Mouse (Mus musculus): ENCODE measurements around the gene Gm20388. TPM values are rescaled to one million over a fixed set of nuclear protein-coding genes. Genes with fewer than 3 reads are reported as not detected.

Gm20388 gene
- polyA plus RNA-seq, 1 experiment: 18.7 TPM

- TF ChIP-seq CTCF (IDR thresholded peaks at IDR 0.05; ENCODE audit: borderline replicate concordance, insufficient read depth, low read depth, low read length): no peak
- no peak for TF ChIP-seq POLR2A (IDR thresholded peaks at IDR 0.05; ENCODE audit: borderline replicate concordance, insufficient read depth, low read length)
- 88% methylated on average over 4 of the region's 4 CpGs for WGBS
- Histone ChIP-seq H3K4me3 (replicated peaks; ENCODE audit: insufficient read depth, low read depth, low read length) (no peak overlapping the region), H3K27me3 (ENCODE audit: control insufficient read depth, insufficient read depth, low read length) (no peaks in the 10 kb centered on the region), H3K4me1 (ENCODE audit: control insufficient read depth, insufficient read depth, low read length) (peaks cover 39% of the 10 kb centered on the region), H3K27ac (ENCODE audit: insufficient read depth, low read length) (no peak overlapping the region)
- DNase-seq: peak in 1 of 2 experiments; percentile 9
These were observed 4324.9 kb downstream of the Gm20388 start for GRCm38 (mm10) chr8:124235536-124235935.

- 76% methylated on average over 6 of the region's 6 CpGs for WGBS
- no peak for TF ChIP-seq POLR2A (IDR thresholded peaks at IDR 0.05; ENCODE audit: borderline replicate concordance, insufficient read depth, low read length)
- TF ChIP-seq CTCF (IDR thresholded peaks at IDR 0.05; ENCODE audit: borderline replicate concordance, insufficient read depth, low read depth, low read length): no peak
These were observed 4328.7 kb downstream of the Gm20388 start for GRCm38 (mm10) chr8:124239350-124239749.

GRCm38 (mm10) chr8:124240932-124241331 lies 4330.3 kb downstream of the Gm20388 start:
- Histone ChIP-seq H3K4me3 (replicated peaks; ENCODE audit: insufficient read depth, low read depth, low read length) (no peak overlapping the region), H3K4me1 (ENCODE audit: control insufficient read depth, insufficient read depth, low read length) (peaks cover 50% of the 10 kb centered on the region), H3K27me3 (ENCODE audit: control insufficient read depth, insufficient read depth, low read length) (no peaks in the 10 kb centered on the region), H3K27ac (ENCODE audit: insufficient read depth, low read length) (no peak overlapping the region)
- 70% methylated on average over 8 of the region's 8 CpGs for WGBS
- peak in 1 of 2 experiments; percentile 7 for DNase-seq
- TF ChIP-seq CTCF (IDR thresholded peaks at IDR 0.05; ENCODE audit: borderline replicate concordance, insufficient read depth, low read depth, low read length): no peak
- TF ChIP-seq POLR2A (IDR thresholded peaks at IDR 0.05; ENCODE audit: borderline replicate concordance, insufficient read depth, low read length): no peak

More at GRCm38 (mm10) chr8:124239350-124239749, 4328.7 kb downstream of the Gm20388 start:
- no peak for DNase-seq
- H3K27ac ChIP-seq (ENCODE audit: insufficient read depth, low read length): no peak overlapping the region
- peaks cover 40% of the 10 kb centered on the region for H3K4me1 ChIP-seq (ENCODE audit: control insufficient read depth, insufficient read depth, low read length)
- no peak overlapping the region for H3K4me3 ChIP-seq (replicated peaks; ENCODE audit: insufficient read depth, low read depth, low read length)
- H3K27me3 ChIP-seq (ENCODE audit: control insufficient read depth, insufficient read depth, low read length): no peaks in the 10 kb centered on the region

GRCm38 (mm10) chr8:124242208-124242607 lies 4331.6 kb downstream of the Gm20388 start:
- TF ChIP-seq POLR2A (IDR thresholded peaks at IDR 0.05; ENCODE audit: borderline replicate concordance, insufficient read depth, low read length) (no peak), CTCF (IDR thresholded peaks at IDR 0.05; ENCODE audit: borderline replicate concordance, insufficient read depth, low read depth, low read length) (no peak)
- 43% methylated on average over 6 of the region's 6 CpGs for WGBS

GRCm38 (mm10) chr8:124242913-124243312 lies 4332.3 kb downstream of the Gm20388 start:
- Histone ChIP-seq H3K4me3 (replicated peaks; ENCODE audit: insufficient read depth, low read depth, low read length) (no peak overlapping the region), H3K4me1 (ENCODE audit: control insufficient read depth, insufficient read depth, low read length) (peaks cover 59% of the 10 kb centered on the region), H3K27ac (ENCODE audit: insufficient read depth, low read length) (no peak overlapping the region), H3K27me3 (ENCODE audit: control insufficient read depth, insufficient read depth, low read length) (no peaks in the 10 kb centered on the region)
- no peak for DNase-seq
- WGBS: 97% methylated on average over 5 of the region's 5 CpGs
- TF ChIP-seq POLR2A (IDR thresholded peaks at IDR 0.05; ENCODE audit: borderline replicate concordance, insufficient read depth, low read length) (no peak), CTCF (IDR thresholded peaks at IDR 0.05; ENCODE audit: borderline replicate concordance, insufficient read depth, low read depth, low read length) (no peak)

More at GRCm38 (mm10) chr8:124242208-124242607, 4331.6 kb downstream of the Gm20388 start:
- Histone ChIP-seq H3K27me3 (ENCODE audit: control insufficient read depth, insufficient read depth, low read length) (no peaks in the 10 kb centered on the region), H3K4me1 (ENCODE audit: control insufficient read depth, insufficient read depth, low read length) (peaks cover 59% of the 10 kb centered on the region), H3K4me3 (replicated peaks; ENCODE audit: insufficient read depth, low read depth, low read length) (no peak overlapping the region), H3K27ac (ENCODE audit: insufficient read depth, low read length) (no peak overlapping the region)
- peak in 1 of 2 experiments; percentile 9 for DNase-seq

GRCm38 (mm10) chr8:124247581-124247980 lies 4336.9 kb downstream of the Gm20388 start:
- no peak for DNase-seq
- WGBS: 68% methylated on average over 6 of the region's 6 CpGs
- TF ChIP-seq POLR2A (IDR thresholded peaks at IDR 0.05; ENCODE audit: borderline replicate concordance, insufficient read depth, low read length) (no peak), CTCF (IDR thresholded peaks at IDR 0.05; ENCODE audit: borderline replicate concordance, insufficient read depth, low read depth, low read length) (no peak)
- H3K4me3 ChIP-seq (replicated peaks; ENCODE audit: insufficient read depth, low read depth, low read length): no peak overlapping the region
- peaks cover 55% of the 10 kb centered on the region for H3K4me1 ChIP-seq (ENCODE audit: control insufficient read depth, insufficient read depth, low read length)
- no peak overlapping the region for H3K27ac ChIP-seq (ENCODE audit: insufficient read depth, low read length)
- H3K27me3 ChIP-seq (ENCODE audit: control insufficient read depth, insufficient read depth, low read length): no peaks in the 10 kb centered on the region

- Histone ChIP-seq H3K4me1 (ENCODE audit: control insufficient read depth, insufficient read depth, low read length) (peaks cover 62% of the 10 kb centered on the region), H3K27me3 (ENCODE audit: control insufficient read depth, insufficient read depth, low read length) (no peaks in the 10 kb centered on the region), H3K27ac (ENCODE audit: insufficient read depth, low read length) (no peak overlapping the region), H3K4me3 (replicated peaks; ENCODE audit: insufficient read depth, low read depth, low read length) (no peak overlapping the region)
- TF ChIP-seq POLR2A (IDR thresholded peaks at IDR 0.05; ENCODE audit: borderline replicate concordance, insufficient read depth, low read length) (no peak), CTCF (IDR thresholded peaks at IDR 0.05; ENCODE audit: borderline replicate concordance, insufficient read depth, low read depth, low read length) (no peak)
- WGBS: 79% methylated on average over 6 of the region's 6 CpGs
- no peak for DNase-seq
These were observed 4338.0 kb downstream of the Gm20388 start for GRCm38 (mm10) chr8:124248688-124249087.

GRCm38 (mm10) chr8:124250255-124250654 lies 4339.6 kb downstream of the Gm20388 start:
- TF ChIP-seq CTCF (IDR thresholded peaks at IDR 0.05; ENCODE audit: borderline replicate concordance, insufficient read depth, low read depth, low read length) (no peak), POLR2A (IDR thresholded peaks at IDR 0.05; ENCODE audit: borderline replicate concordance, insufficient read depth, low read length) (no peak)
- 73% methylated on average over 3 of the region's 3 CpGs for WGBS
- Histone ChIP-seq H3K4me1 (ENCODE audit: control insufficient read depth, insufficient read depth, low read length) (peaks cover 59% of the 10 kb centered on the region), H3K27me3 (ENCODE audit: control insufficient read depth, insufficient read depth, low read length) (no peaks in the 10 kb centered on the region), H3K4me3 (replicated peaks; ENCODE audit: insufficient read depth, low read depth, low read length) (no peak overlapping the region), H3K27ac (ENCODE audit: insufficient read depth, low read length) (no peak overlapping the region)
- DNase-seq: no peak
